Mouse (Mus musculus): ENCODE data around the gene Tpgs1.
"Not testable (repeated sequence)": the region's sequence is repeated elsewhere in the genome, so short reads cannot be mapped to it uniquely, and the experiment has no call there.

Tpgs1 gene

DNA sequence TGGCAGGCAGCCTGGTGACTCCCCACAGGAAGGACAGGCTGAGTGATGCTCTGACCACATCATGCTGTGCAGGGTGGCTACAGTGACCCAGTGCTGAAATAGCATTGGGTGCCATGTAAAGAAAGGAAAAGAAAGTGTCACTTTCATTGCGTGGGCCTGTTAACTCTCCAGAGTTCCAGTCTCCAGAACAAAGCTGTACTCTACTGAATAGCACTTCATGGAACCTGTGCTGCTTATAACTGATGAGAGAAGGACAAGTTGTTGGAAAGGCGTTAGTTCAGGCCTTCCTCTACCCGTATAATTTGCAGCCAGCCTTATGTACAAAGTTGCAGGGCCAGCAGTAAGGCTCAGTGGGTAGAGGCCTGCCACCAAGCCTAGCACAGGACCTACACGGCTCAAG, 19.6 kb downstream of the Tpgs1 start, which contains the start of gene Gzmm:
Gzmm (plus strand) TSS at position 301 of the 400 bp plus-strand sequence.
- in situ Hi-C loops (cut with MboI, MseI): loop anchor here (25.0 kb wide), 1 partner anchor 1101 kb away; the partner anchor contains the start of gene Syde1

DNA sequence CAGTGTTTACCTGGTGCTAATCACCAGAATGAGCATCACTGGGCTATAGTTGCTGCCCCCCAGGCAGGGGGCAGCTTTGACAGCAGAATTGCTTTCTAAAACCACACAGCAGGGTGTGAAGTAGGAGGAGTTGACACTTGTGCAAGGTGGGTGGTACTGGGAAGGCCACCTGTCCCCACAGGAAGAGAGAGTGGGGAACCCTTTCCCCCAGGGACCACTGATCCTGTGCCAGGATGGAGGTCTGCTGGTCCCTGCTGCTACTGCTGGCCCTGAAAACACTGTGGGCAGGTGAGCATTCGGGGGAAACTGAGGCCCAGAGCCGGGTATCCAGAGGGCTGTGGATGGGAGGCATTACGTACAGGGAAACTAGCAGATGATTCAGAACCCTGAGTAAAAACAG, 20.0 kb downstream of the Tpgs1 start:
- in situ Hi-C loops (cut with MboI, MseI): loop anchor here (25.0 kb wide), 1 partner anchor 1102 kb away; the partner anchor contains the start of gene Syde1

DNA sequence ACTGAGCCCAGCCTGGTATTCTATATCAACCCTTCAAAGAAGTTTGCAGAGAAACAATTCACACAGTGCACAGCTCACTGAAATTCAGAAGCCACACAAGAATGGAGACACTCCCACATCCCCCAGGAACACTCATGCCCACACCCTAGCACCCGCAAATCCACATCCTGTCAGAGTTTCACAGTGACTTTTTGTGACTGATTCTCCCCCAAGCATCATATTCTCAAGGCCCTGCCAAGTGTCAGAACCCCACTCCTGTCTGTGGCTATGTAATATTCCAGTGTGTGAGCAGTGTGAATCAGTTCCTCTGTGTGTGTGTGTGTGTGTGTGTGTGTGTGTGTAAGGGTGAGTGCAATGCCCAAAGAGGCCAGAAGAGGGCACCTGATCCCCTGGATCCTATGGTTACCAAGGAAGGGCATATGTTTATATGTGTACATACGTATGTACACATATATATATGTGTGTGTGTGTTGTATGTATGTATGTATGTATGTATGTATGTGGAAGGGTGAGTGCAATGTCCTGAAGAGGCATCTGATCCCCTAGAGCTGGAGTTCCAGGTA, 22.9 kb downstream of the Tpgs1 start:
- in situ Hi-C loops (cut with MboI, MseI): loop anchor here (25.0 kb wide), 1 partner anchor 1105 kb away; the partner anchor contains the start of gene Syde1

DNA sequence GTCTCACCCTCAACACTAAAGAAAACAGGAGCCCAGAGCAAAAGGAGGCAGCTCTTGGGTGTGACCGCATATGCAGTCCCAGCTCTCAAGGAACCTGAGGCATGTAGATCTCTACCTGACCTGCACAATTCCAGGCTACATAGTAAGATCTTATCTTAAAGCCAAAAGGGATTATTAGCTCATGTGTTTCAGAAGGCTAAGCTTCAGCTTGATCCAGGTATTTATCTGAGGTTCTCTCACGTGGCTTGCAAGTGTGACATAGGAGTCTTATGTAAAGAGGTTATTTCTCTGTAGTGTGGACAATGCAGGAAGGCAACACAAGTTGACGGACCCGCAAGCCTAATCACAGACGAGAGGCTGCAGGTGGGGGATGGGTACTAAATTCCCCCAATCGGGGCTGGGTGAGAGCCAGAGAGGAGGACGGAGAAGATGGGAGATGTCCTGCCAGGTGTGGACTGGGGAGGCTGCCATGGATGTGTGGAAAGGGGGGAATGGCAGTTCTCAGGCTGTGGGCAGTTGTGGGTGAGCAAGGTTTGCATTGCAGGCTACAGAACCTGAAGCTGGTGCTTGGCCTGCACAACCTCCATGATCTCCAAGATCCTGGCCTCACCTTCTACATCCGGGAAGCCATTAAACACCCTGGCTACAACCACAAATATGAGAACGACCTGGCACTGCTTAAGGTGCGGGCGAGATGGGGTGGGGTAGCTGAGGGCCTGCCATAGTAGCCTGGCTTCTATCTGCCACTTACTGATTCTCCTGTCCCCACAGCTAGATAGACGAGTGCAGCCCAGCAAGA, 24.6 kb downstream of the Tpgs1 start:
- in situ Hi-C loops (cut with MboI, MseI): loop anchor here (25.0 kb wide), 1 partner anchor 1106 kb away; the partner anchor contains the start of gene Syde1

DNA sequence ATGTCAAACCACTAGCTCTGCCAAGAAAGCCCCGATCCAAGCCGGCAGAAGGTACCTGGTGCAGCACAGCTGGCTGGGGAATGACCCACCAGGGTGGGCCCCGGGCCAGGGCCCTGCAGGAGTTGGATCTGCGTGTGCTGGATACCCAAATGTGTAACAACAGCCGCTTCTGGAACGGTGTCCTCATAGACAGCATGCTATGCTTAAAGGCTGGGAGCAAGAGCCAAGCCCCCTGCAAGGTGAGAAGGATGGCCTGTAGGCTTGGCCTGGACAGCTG, 25.1 kb downstream of the Tpgs1 start:
- in situ Hi-C loops (cut with MboI, MseI): loop anchor here (25.0 kb wide), 1 partner anchor 1107 kb away; the partner anchor contains the start of gene Syde1

DNA sequence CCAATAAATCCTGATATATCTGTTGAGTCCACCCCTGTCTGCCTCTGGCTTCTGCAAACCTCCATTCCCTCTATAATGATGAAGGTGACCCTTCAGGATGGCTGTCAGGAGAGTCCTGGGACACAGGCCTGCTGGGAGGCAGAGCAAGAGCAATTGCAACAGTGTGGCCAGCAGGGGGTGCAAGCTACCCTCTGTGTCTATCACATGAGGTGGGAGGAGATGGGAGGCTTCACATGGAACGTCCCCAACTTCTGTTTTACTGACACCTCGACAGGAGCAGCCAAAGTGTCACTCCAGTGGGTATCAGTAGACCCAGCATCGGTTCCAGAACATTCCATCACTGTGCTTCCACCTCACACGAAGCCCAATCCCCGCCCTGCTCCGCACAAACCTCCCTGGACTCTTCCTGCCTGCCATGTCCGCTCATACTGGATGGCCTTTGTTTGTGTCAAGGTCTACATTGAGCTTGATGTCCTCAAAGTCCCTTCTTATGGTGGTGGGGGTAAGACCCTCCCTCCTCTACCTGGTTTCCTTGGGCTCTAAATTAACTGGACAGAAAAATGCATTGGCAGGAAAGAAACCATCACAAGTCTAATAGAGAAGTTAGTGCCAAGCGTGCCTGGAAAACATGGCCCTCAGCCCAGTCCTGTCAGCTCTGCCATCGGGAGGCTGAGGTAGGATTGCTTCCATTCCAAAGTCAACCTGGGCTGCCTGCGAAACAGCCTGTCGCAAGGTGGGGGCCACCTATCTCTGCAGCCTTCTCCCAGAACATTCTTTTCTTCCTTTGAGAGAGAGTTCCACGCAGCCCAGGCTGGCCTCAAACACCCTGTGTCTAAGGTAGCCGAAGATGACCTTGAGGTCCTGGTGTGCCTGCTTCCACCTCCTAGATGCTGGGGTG, 26.3 kb downstream of the Tpgs1 start:
- in situ Hi-C loops (cut with MboI, MseI): loop anchor here (25.0 kb wide), 1 partner anchor 1108 kb away; the partner anchor contains the start of gene Syde1

DNA sequence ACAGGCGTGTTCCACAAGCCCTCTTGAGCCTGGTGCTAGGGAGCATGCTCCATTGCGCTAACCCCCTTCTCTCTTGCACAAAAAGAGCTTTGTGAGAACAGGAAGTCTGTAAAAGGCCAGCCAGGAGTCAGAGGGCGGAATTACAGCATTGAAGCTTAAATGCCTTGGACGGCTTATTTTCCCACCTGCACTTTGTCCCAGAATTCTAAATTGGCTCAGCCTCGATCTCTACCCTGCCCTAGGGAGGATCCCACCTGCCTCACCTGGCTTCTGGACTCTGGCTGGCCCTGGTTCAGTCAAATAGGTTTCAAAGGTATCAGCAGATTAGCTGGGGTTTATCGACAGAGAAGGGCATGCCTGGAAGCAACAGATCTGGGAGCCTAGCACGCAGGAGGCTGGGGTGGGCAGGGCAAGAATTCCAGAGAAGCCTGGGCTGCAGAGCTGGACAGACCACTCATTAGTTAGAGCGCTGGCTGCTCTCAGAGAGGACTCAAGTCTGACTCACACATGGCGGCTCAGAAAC, 27.0 kb downstream of the Tpgs1 start:
- in situ Hi-C loops (cut with MboI, MseI): loop anchor here (25.0 kb wide), 1 partner anchor 1109 kb away; the partner anchor contains the start of gene Syde1

DNA sequence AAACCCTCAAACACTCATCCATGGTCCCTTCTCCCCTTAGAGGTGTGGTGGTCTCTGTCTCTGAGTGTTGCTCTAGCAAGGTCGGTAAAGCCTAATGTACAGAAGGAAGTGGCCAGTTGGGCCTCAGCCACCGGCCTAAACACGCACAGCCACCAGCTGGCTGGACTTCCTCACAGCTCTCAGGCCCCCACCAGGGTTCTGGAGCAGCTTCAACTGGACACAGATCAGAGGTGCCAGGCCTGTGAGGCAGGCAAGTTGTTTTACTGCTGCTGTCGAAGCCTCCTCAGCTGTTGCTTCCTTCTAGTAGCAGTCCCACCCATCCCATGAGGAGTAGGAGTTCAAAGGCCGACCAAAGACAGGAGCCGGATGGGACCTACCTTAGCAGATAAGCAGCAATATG, 28.7 kb downstream of the Tpgs1 start:
- in situ Hi-C loops (cut with MboI, MseI): loop anchor here (25.0 kb wide), 1 partner anchor 1111 kb away; the partner anchor contains the start of gene Syde1

DNA sequence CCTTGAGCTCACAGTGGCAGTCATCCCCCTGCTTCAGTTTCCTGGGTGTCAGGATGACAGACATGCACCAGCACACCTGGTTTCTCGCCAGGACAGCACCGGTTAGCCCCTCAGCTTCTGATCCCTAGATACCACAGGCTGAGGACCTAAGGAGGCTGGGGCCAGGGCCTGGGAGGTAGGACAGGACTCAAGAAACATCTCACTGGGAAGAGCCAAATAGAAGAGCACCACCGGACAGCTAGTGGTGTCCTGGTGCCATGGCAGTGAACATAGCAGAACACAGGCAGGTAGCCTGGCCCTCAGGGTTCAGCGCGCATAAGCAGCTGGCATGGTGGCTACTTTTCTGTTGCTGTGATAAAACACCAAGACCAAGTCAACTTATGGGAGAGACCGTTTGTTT, 29.3 kb downstream of the Tpgs1 start:
- in situ Hi-C loops (cut with MboI, MseI): loop anchor here (25.0 kb wide), 1 partner anchor 1111 kb away; the partner anchor contains the start of gene Syde1

DNA sequence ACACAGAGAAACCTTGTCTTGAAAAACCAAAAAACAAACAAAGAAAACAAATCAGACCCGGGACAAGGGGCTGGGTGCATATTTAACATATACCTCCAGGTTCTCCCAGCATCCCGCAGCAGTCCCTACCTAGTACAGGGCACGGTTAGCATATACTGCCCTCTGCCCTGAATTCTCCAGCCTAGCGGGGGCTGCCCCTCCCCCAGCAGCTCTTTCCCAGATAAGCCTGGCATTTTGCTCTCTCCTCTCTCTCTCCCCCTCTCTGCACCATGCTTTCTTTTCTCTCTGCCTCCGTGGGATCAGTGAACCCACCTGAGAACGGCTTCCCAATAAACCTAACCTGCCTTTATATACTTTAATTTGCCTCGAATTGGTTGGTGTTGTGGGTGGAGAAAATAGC, 31.5 kb downstream of the Tpgs1 start:
- in situ Hi-C loops (cut with MboI, MseI): no loop called here

DNA sequence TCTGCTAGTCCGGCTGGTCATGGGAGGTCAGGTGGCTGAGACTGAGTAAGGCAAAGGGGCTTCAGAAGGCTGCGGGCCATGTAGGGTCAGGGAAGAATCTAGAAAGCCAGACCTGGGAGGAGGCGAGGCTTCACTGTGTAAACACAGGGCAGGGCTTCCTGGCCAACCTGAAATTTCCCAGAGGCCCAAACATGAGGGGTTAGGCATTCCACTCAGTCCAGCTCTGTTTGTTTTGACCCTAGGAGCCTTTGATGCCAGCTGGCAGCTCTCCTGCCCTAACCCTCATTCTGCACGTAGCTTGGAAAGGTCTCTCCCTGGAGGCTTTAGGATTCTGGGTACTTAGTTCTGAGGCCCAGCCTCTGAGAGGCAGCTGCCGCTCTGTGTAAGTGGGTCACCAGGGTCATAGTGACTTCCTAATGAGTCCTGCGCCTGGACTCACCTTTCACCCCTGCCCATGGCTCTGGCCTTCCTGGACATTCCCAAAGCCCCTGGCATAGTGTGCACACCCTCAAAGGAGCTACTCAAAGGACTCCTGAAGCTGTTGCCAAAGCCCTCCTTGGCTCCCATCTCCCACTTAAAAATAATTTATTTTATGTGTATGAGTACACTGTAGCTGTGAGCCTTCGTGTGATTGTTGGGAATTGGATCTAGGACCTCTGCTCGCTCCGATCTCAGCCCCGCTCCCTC, 32.4 kb downstream of the Tpgs1 start:
- in situ Hi-C loops (cut with MboI, MseI): no loop called here

DNA sequence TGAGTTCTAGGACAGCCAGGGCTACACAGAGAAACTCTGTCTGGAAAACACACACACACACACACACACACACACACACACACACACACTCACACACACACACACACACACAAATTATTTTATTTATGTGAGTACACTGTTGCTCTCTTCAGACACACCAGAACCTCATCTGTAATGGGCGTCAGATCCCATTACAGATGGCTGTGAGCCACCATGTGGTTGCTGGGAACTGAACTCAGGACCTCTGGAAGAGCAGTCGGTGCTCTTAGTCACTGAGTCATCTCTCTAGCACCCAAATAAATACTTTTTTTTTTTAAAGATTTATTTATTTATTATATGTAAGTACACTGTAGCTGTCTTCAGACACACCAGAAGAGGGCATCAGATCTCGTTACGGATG, 33.8 kb downstream of the Tpgs1 start:
- in situ Hi-C loops (cut with MboI, MseI): not testable (repeated sequence)

DNA sequence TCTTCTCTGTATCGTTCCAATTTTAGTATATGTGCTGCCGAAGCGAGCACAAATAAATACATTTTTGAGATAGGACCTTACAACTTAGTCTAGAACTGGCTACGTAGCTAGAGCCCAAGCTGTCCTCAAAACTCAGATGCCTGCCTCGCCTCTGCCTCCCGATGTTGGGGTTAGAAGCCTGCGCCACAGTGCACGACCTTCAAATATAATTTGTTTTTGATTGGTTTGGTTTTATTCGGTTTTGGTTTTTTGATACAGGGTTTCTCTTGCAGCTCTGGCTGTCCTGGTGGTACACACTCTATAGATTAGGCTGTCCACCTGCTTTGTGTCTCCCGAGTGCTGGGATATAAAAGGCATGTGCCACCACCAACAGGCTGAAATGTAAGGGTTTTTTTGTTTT, 34.4 kb downstream of the Tpgs1 start:
- in situ Hi-C loops (cut with MboI, MseI): no loop called here

DNA sequence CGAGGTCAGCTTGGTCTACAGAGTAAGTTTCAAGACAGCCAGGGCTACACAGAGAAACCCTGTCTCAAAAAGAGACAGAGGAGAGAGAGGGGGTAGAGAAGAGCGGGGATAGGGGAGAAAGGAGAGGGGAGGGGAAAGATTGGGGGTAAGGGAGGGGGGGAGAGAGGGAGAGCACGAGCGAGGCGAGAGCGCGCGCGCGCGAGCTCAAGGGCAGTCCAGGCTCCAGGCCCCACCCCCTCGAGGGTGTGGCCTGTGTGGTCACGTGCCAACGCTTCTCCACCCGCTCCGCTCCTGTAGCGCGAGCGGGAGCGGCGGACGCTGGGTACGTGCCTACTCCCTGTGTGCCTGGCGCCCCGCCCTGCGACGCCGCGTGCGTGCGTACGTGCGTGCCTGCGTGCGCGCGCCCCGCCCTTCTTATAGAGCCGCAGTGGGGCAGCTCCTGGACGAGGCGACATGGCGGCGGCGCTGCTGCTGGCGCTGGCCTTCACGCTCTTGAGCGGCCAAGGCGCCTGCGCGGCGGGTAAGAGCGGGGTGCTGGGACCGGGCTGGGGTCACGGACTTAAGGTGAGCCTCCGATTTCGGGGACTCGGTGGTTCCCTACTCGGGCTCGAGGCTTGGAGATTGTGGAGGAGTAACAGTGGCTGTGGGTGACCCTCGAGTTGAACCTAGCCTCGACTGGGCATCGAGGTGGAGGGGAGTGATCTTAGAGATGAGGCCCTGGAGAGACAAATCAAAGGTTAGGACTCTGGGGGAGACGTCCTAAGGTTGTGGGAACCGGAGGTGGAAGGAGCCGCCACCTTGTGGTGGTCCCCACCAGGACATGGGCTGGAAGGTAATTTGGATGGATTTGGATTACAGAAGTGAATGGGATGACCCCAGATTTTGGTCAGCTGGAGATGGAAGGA, 35.1 kb downstream of the Tpgs1 start, which contains the start of gene Bsg:
Bsg (plus strand) TSS at position 427 of the 905 bp plus-strand sequence.
- in situ Hi-C loops (cut with MboI, MseI): no loop called here

DNA sequence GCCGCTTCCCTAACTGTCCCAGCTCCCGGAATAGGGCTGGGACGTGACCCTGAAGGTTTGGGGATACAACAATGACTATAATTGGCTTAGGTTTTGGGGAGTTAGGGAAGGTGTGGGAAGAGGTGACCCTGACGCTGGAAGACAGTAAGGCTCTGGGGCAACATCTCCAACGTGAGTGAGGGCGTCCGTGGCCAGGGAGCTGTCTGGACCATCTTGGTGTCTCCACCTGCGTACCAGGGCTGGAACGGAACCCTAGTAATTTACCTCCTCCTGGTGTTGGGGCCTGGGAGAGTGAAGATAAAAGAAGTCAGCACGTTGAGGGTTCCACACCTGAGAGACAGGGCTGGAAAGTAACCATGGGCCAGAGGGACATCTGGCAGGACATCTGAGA, 35.8 kb downstream of the Tpgs1 start:
- in situ Hi-C loops (cut with MboI, MseI): no loop called here

DNA sequence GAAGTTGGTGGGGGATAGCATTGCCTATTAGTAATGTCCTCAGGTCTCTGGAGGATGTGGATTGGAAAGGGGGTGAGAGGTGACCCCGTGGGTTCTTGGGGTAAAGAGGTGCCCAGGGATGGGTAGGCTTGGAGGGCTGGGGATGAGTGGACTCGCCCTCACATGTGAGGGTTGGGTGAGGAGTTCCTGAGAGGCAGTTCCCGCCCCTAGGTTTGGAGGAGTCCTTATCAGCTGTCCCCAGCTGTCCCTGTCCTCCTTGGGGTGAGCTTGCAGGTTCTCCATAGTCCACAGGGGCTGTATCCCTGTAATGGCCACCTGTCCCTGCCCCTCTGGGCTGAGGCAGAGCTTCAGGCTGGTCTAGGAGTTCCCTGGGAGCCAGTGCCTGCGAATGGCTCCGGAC, 36.8 kb downstream of the Tpgs1 start:
- in situ Hi-C loops (cut with MboI, MseI): no loop called here

DNA sequence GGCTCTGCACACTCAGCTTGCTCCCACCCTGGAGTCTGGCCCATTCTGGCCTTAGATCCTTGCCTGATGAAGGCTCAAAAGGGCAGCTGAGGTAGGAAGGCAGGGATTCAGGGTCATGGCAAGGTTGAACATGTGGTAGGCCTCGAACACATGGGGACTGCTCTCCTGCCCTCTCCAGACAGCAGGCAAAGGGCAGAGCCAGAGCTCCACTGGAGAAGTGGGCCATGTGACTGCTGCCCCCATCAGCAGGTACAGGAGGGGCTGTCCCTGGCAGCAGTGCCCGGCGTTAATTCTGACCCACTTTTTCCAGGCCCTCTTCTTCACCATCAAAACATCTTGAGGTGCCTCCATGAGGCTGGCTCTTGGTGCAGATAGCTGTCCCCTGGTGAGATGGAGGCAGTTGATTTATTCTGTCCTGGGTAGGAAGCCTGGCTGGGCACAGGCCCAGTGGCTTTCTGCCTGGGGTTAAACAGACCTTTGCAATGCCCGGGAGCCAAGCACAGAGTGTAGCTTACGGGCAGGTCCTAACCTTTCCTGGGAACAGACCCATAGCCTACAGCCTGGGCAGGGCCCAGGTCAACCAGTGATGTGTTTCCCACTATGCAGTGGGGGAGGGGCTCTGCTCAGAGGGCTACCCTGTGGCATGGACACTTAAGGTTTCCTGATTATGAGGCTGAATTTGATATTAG, 37.4 kb downstream of the Tpgs1 start:
- in situ Hi-C loops (cut with MboI, MseI): no loop called here

DNA sequence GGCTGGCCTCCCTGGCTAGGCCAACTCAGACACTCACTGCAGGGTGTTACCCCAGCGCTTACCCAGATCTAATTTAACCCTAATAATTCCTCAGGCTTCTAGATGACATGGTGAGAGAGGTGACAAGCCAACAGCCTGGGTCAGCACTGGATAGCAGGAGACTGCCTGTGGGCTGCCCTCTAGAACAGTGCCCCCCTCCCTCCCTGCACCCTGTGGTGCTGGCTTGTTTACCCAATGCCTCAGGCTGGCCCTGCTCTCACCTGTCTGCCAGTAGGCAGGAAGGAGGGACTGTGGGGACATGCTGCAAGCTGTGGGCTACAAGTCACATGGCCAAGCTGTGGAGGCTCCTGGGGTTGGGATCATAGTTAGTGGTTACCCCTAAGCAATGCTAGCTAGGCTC, 38.0 kb downstream of the Tpgs1 start:
- in situ Hi-C loops (cut with MboI, MseI): no loop called here

DNA sequence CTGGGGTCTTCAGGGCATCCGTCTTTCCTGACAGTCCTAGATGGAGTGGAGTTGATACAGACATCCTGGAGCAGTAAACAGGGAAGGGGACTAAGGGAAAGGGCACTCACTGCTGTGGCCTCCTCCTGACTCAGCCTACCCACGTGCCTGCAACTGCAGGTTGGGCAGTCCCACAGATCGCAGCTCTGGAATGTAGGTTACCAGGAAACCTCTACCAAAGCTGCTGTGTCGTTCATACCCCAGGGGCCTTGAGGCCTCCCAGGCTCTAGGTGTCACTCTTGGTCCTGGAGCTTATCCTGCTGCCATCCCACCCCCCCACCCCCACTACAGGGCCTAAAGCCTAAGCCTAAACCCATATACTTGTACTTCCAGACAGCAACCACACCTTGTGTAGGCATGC, 38.6 kb downstream of the Tpgs1 start:
- in situ Hi-C loops (cut with MboI, MseI): no loop called here
